Mouse (Mus musculus): ENCODE results near the gene Litaf. TPM values are rescaled to one million over a fixed set of nuclear protein-coding genes. Genes with fewer than 3 reads are reported as not detected.
"Not testable (repeated sequence)": the region's sequence is repeated elsewhere in the genome, so short reads cannot be mapped to it uniquely, and the experiment has no call there.

Gene Litaf
- total RNA-seq, 2 experiments from 2014 or later, result 12.2 to 15.0 TPM

GRCm38 (mm10) chr16:10958763-10959440 lies 107.1 kb downstream of the Litaf start:
- DNase-seq (ENCODE audit: low spot score in 2 of 2), result peak; percentile 55 to 76

- not testable (repeated sequence) for DNase-seq (ENCODE audit: low spot score in 2 of 2)
These were observed 107.7 kb downstream of the Litaf start for GRCm38 (mm10) chr16:10958307-10958706.

GRCm38 (mm10) chr16:10957794-10958193 lies 108.2 kb downstream of the Litaf start:
- no peak for DNase-seq (ENCODE audit: low spot score in 2 of 2)

- DNase-seq (ENCODE audit: low spot score in 2 of 2), result no peak
These were observed 108.8 kb downstream of the Litaf start for GRCm38 (mm10) chr16:10956938-10957685.

DNA sequence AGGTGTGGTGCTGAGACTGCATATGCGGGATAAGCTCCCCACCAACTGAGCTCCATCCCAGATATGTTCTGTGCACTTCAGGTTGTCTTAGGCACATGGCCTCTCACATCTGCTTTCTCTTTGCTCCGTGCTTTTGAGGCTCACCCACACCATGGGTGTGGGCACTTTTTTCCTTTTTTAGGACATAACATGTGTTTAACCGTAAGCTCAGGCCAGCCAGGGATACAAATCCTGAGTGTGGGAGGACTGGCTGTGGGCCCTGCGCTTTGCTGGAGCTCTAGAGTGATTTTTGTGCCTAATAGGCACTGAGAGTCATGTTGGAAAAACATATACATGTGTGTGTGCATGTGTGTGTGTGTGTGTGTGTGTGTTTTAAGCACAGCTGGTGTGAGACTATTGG lies 110.9 kb downstream of the Litaf start:
- peak; percentile 28 to 37 for DNase-seq (ENCODE audit: low spot score in 2 of 2)

- no peak for DNase-seq (ENCODE audit: low spot score in 2 of 2)
These were observed 113.1 kb downstream of the Litaf start for GRCm38 (mm10) chr16:10952881-10953280.

GRCm38 (mm10) chr16:10952071-10952470 lies 113.9 kb downstream of the Litaf start:
- DNase-seq (ENCODE audit: low spot score in 2 of 2), result no peak

- peak in 1 of 2 experiments; percentile 31 for DNase-seq (ENCODE audit: low spot score in 2 of 2)
These were observed 114.4 kb downstream of the Litaf start for GRCm38 (mm10) chr16:10951581-10951980.

GRCm38 (mm10) chr16:10950539-10950938 lies 115.4 kb downstream of the Litaf start:
- no peak for DNase-seq (ENCODE audit: low spot score in 2 of 2)

GRCm38 (mm10) chr16:10947724-10948123 lies 118.2 kb downstream of the Litaf start:
- no peak for DNase-seq (ENCODE audit: low spot score in 2 of 2)

DNA sequence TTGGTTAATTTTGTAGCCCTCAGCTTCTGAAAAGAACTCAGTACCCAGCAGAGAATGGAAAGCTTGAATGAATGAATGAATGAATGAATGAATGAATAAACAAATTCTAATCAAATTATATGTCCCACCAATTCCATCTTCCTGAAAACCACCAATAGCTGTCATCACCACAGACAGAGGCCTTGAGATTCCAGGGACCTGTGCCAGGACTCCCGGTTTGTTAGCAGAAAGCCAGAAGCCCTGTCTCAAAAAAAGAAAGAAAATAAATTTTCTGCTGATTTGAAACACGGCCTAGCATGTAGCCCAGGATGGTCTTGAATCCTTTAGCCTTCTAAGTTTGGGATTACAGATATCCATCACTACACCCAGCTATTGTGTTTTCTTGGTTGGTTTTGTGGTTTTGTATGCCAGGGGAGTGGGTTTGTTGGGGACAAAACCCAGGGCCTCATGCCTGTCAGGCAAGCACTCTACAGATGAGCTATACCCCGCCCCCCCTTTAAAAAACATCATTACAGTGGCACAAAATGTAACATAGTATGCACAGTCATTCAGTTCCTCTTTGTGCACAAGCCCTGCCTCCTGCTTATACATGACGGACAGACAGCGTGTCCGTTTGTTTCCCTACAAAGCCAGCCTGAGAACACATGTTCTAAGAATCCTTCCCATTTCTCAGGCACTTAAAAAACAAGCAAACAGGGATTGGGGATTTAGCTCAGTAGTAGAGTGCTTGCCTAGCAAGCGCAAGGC lies 120.4 kb downstream of the Litaf start:
- DNase-seq (ENCODE audit: low spot score in 2 of 2), result no peak

DNA sequence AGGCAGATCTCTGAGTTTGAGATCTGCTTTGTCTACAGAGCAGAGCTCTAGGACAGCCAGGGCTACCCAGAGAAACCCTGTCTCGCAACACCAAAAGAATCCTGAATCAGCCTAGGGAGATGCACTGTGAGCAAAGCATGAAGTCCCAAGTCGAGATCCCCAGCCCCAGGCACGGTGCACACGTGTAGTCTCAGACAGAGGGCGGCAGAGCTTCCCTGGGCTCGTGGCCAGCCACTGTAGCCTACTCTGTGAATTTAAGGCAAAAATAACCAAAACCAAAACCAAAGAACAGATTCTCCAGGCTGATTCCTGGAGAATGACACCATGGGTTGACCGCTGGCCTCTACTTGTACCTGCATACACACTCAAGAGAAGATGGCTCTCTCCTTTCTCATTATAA lies 121.4 kb downstream of the Litaf start:
- no peak for DNase-seq (ENCODE audit: low spot score in 2 of 2)

GRCm38 (mm10) chr16:10943257-10943656 lies 122.7 kb downstream of the Litaf start:
- DNase-seq (ENCODE audit: low spot score in 2 of 2), result no peak

GRCm38 (mm10) chr16:10940661-10941060 lies 125.3 kb downstream of the Litaf start:
- DNase-seq (ENCODE audit: low spot score in 2 of 2), result no peak

DNA sequence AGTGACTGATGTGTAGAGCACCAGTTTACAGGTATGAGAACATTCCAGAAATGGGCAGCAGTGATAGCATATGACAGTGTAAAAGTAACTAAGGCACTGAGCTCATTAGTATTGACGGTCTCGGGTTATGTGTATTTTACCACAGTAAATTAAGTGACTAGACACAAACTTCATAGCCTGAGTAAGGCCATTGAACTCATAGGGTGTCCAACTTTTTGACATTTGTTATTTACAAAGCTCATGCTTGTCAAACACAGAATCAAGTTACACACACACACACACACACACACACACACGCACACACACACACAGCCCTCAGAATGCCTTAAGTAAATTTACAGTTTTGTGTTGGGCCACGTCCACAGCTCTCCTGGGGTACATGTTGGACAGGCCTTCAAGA lies 126.0 kb downstream of the Litaf start:
- no peak for DNase-seq (ENCODE audit: low spot score in 2 of 2)

DNA sequence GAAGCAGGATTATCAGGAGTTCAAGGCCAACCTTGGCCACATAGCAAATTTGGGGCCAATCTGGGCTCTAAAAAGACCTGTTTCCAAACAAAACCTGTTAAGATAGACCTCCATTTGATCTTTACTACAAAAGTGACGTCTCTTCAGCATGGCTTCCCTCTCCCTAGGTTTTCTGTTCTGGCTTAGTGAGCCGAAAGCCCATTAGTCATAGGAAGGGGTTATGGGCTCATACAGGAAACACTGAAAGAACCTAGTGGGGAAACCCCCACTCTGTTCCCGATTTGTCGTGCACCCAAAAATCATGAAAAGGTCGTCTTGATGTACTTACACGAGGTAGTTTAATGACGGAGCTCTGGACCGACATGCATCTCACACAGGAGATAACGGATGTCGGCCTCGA lies 128.5 kb downstream of the Litaf start:
- no peak for DNase-seq (ENCODE audit: low spot score in 2 of 2)

GRCm38 (mm10) chr16:10936700-10937319 lies 129.1 kb downstream of the Litaf start:
- no peak for DNase-seq (ENCODE audit: low spot score in 2 of 2)

- no peak for DNase-seq (ENCODE audit: low spot score in 2 of 2)
These were observed 131.9 kb downstream of the Litaf start for GRCm38 (mm10) chr16:10934047-10934446.

DNA sequence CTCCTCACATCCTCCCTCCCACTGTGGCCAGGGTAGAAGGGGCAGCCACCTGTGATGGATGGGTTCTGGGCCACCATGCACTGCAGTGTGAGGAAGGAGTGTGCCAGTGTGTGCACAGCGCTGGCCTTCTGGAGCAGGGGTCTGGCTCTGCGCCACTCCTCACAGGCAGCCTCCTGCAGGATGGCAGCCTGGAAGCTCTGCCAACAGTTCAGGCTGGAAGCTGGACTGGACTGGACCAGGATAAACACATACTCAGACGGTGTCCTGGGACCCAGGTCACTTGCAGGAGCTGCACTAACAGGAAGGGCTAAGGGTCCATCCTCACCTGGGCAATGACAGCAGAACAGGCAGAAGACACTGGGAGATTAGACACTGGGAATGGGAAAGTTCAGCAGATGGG lies 132.6 kb downstream of the Litaf start:
- no peak for DNase-seq (ENCODE audit: low spot score in 2 of 2)

- DNase-seq (ENCODE audit: low spot score in 2 of 2), result no peak
These were observed 138.9 kb downstream of the Litaf start for GRCm38 (mm10) chr16:10927026-10927425.

DNA sequence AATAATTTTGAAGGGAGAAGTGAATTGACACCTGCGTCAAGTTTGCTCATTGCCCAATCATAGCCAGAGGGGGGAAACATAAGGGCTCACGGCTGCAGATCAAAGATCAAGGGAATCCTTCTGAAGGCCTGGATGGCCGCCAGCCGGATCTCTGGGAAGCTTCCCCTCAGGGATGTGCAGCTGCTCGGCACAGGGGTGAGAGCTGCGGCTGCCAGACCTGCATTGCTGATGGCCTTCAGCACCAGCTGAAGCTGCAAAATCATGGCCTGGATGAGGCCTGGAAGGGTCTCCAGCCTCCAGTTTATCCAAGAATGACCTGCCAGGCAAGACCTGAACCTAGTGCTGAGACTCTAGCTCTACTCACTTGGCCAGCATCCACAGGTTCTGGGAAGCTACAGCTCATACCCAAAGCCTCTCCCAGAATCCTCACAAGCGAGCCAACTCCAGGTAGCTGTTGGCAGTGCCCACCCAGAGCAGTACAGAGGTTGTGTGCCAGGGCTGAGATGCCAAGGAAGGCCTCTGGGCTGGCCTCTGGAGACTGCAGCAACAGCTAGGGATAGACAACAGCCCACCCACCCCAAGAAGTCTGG lies 140.3 kb downstream of the Litaf start:
- DNase-seq (ENCODE audit: low spot score in 2 of 2), result peak in 1 of 2 experiments; percentile 7
